Mouse (Mus musculus): Measurements from ENCODE around the gene Olfr1355. TPM values are rescaled to one million over a fixed set of nuclear protein-coding genes. Genes with fewer than 3 reads are reported as not detected.

The Olfr1355 gene
- polyA plus RNA-seq (2017; shearing (Covaris generic)), result not detected

GRCm38 (mm10) chr10:78875240-78875639 is at the start of gene Olfr1355:
TSS of gene Olfr1355 (plus strand) at chr10:78875540.

GRCm38 (mm10) chr10:78852066-78852465 is 23.3 kb upstream of the Olfr1355 start, which contains the start of gene Olfr1356:
TSS of gene Olfr1356 (minus strand) at chr10:78852166.

GRCm38 (mm10) chr10:78912871-78913270 is 37.5 kb downstream of the Olfr1355 start, which contains the start of gene Olfr1354:
TSS of gene Olfr1354 (plus strand) at chr10:78913171.

Other genes with a start within 250 kb of the Olfr1355 start
- not detected for gene Casp14, start 157.2 kb upstream of the Olfr1355 start, polyA plus RNA-seq (2017; shearing (Covaris generic))
- not detected for gene Ccdc105, start 122.5 kb upstream of the Olfr1355 start, polyA plus RNA-seq (2017; shearing (Covaris generic))
- gene Slc1a6, start 95.0 kb upstream of the Olfr1355 start, polyA plus RNA-seq (2017; shearing (Covaris generic)), result under 1 TPM in 1 of 2 experiments, not detected in 1; 0.18 TPM
- not detected for gene Olfr1356, start 23.4 kb upstream of the Olfr1355 start, polyA plus RNA-seq (2017; shearing (Covaris generic))
- gene Olfr1354, start 37.6 kb downstream of the Olfr1355 start, polyA plus RNA-seq (2017; shearing (Covaris generic)), result not detected
- not detected for gene Olfr8, start 75.1 kb downstream of the Olfr1355 start, polyA plus RNA-seq (2017; shearing (Covaris generic))
- not detected for gene Olfr1353, start 87.8 kb downstream of the Olfr1355 start, polyA plus RNA-seq (2017; shearing (Covaris generic))
- not detected for gene Olfr1352, start 105.5 kb downstream of the Olfr1355 start, polyA plus RNA-seq (2017; shearing (Covaris generic))
- under 1 TPM; 0.06 to 0.32 TPM for gene Olfr1351, start 136.9 kb downstream of the Olfr1355 start, polyA plus RNA-seq (2017; shearing (Covaris generic))
- gene Olfr57, start 153.2 kb downstream of the Olfr1355 start, polyA plus RNA-seq (2017; shearing (Covaris generic)), result under 1 TPM in 1 of 2 experiments, not detected in 1; 0.38 TPM
- 10 to 100 TPM; 19.3 to 19.9 TPM for gene 2610008E11Rik, start 222.1 kb downstream of the Olfr1355 start, polyA plus RNA-seq (2017; shearing (Covaris generic))